Mouse (Mus musculus) mammary gland, adult 2 months (tissue): Measurements from ENCODE around the gene Cdk8. TPM values are rescaled to one million over a fixed set of nuclear protein-coding genes. Genes with fewer than 3 reads are reported as not detected.

Experiments
- polyA plus RNA-seq: library from polyadenylated mRNA; depleted of rRNA; stranded (reverse); fragments of >200 nt; gene quantifications from 2 replicates; pipeline ENCODE4 v1.2.3, GENCODE M21; 2012; ENCODE audit warnings: low replicate concordance; rRNA removed

Cdk8 gene
- 24.4 and 35.1 TPM in 2 replicates for polyA plus RNA-seq

DNA sequence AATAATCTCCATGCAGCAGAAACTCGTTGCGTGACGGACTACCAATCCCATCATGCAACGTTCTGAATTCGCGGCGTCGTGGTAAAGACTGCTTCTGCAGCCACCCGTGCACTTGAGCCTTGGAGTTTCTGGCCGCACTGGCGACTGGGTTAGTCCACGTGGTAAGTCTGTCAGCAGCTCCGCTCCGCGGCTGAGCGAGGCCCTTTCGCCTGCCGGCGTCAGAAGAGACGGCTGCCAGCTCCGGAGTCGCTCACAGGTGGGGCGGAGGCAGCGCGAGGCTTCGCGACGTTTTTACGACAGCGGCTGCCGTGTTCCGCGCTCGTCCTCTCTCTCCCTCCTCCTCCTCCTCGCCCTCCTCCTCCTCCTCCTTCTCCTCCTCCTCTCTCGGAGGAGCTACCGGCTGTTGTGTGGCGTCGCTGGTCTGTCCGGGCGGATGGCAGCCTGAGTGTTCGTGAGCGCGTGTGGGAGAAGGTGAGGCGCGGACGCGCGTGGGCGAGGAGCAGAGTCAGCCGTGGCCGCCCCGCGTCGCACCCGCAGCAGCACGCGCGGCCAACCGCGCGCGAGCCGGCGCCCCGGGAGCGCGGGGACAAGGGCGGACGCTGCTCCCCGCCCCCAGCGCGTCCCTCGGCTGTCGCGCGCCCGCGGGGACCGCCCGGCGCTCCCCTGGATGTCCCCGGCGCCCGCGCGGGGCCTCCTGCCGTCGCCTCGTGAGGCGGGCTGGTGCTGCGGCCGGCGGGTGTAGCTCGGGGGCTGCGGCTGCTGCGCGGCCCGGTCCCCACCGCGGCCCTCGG, at the start of gene Cdk8:
Cdk8 (plus strand) TSS at position 367 of the 791 bp plus-strand sequence.

DNA sequence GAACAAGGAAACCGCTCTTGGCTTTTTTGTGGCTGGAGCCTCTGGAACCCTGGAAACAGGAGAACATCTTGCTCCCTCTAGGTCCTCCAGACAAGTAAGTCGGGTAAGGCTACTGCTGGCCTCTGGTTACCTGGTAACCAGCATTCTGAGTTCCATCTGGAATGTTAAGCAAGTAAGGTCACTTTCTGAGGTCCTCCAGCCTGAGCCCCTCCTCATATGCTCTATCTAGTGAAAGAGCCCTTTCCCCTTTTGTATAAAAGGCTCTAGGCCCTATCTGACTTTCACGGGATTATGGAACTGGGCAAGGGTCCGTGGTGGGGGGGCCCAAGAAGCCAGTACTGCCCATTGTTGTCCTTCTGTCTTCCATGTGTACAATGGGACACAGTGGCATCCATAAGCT, 45.8 kb upstream of the Cdk8 start, which contains the start of gene 1700001J03Rik:
1700001J03Rik (minus strand) TSS at position 101 of the 400 bp plus-strand sequence.

DNA sequence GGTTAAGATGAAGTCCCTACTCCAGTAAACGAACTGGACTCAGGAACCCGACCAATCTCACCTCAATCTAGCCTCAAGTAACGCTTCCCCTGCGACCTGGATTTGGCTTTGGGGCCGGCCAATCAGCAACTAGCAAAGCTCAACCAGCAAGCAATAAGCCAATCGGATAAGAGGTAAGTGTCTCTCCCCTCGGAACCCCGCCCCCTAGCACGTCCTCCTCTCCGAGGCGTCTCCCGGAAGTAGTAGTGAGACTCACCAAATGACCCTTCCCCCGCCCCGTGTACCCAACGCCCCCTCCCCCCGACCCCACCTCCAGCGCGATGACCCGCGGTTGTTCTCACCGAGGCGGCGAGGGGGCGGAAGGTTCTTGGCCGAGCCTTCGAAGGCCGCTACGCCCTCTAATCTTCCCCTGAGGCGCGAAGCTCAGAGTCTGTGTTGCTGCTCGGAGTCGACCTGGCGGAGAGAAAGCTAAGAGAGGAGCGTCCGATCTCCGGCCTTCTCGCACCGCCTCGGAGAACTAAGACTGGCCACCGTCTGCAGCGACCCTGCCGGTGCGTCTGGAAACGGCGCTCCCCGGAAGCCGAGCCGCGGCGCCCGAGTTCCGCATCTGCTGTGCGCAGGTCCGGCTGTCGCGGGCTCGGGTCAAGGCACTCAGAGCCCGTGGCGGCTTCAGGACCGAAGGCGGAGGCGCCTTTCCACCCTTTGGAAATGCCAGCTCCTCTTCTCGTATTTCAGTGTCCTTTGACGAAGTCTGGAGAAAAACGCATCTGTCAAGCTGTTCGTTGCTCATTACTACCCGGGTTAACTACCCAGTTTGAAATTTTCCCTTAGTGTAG, 9.9 kb upstream of the Cdk8 start, which contains the start of gene Rnf6:
Rnf6 (minus strand) TSS at position 677 of the 836 bp plus-strand sequence.

Other genes with a start within 250 kb of the Cdk8 start
- gene Cyp3a25, start 221.6 kb upstream of the Cdk8 start, polyA plus RNA-seq: 0.24 TPM in 1 of 2 replicates, not detected in the other
- gene Cyp3a59, start 152.0 kb upstream of the Cdk8 start, polyA plus RNA-seq: not detected in 2 replicates
- gene Gm5565, start 70.7 kb upstream of the Cdk8 start, polyA plus RNA-seq: not detected in 2 replicates
- not detected in 2 replicates for gene Gm6309, start 60.5 kb upstream of the Cdk8 start, polyA plus RNA-seq
- gene 1700001J03Rik, start 45.9 kb upstream of the Cdk8 start, polyA plus RNA-seq: 0.86 and 2.0 TPM in 2 replicates
- 13.6 and 16.8 TPM in 2 replicates for gene Rnf6, start 9.7 kb upstream of the Cdk8 start, polyA plus RNA-seq
- gene Wasf3, start 153.8 kb downstream of the Cdk8 start, polyA plus RNA-seq: 1.2 and 1.4 TPM in 2 replicates